Mouse (Mus musculus) forebrain, embryonic 11.5 days (tissue): ENCODE measurements around the gene Hsf2bp. TPM values are rescaled to one million over a fixed set of nuclear protein-coding genes. Genes with fewer than 3 reads are reported as not detected.

ENCODE experiments used
- ATAC-seq: fragments of 200-750 bp; cut with Nextera tagmentation; replicated peaks from 2 replicates; pipeline ENCODE4 v1.8.0; 2017; ENCODE audit warnings: moderate TSS enrichment; ENCODE audit not compliant: low FRiP score
- DNase-seq: peaks from one replicate; pipeline ENCODE4 v3.0.0-alpha.2; 2017; ENCODE audit warnings: low spot score
- H3K27ac ChIP-seq: fragments of 300-500 bp; sonication (generic); 2 replicates; pipeline ENCODE4 v1.5.1; 2014; ENCODE audit warnings: low read depth, low read length
- H3K27me3 ChIP-seq: fragments of 300-500 bp; sonication (generic); 2 replicates; pipeline ENCODE4 v1.6.1; 2014; ENCODE audit warnings: mild to moderate bottlenecking, low read length, mixed read lengths; ENCODE audit not compliant: control insufficient read depth, insufficient read depth
- H3K36me3 ChIP-seq: fragments of 300-500 bp; sonication (generic); 2 replicates; pipeline ENCODE4 v1.6.1; 2014; ENCODE audit warnings: mild to moderate bottlenecking, low read length, moderate library complexity, mixed read lengths; ENCODE audit not compliant: control insufficient read depth, insufficient read depth
- H3K4me1 ChIP-seq: fragments of 300-500 bp; sonication (generic); replicated peaks from 2 replicates; pipeline ENCODE4 v1.6.1; 2014; ENCODE audit warnings: low read length, mixed read lengths; ENCODE audit not compliant: control insufficient read depth, insufficient read depth
- H3K4me2 ChIP-seq: fragments of 300-500 bp; sonication (generic); 2 replicates; pipeline ENCODE4 v1.6.1; 2014; ENCODE audit warnings: low read depth, mild to moderate bottlenecking, low read length, moderate library complexity, mixed read lengths; ENCODE audit not compliant: severe bottlenecking
- H3K4me3 ChIP-seq: fragments of 300-500 bp; sonication (generic); 2 replicates; pipeline ENCODE4 v1.5.1; 2014; ENCODE audit warnings: low read depth, low read length
- H3K9ac ChIP-seq: fragments of 300-500 bp; sonication (generic); 2 replicates; pipeline ENCODE4 v1.6.1; 2014; ENCODE audit warnings: low read length
- H3K9me3 ChIP-seq: fragments of 300-500 bp; sonication (generic); 2 replicates; pipeline ENCODE4 v1.6.1; 2016; ENCODE audit warnings: low read length, mixed read lengths; ENCODE audit not compliant: control insufficient read depth
- WGBS: fragments of 180-500 bp; shearing (Covaris S2); extraction: QIAGEN DNeasy Blood & Tissue Kit; methylation state at CpG from one replicate; pipeline ENCODE4 v1.1.7; 2014; 5-methylcytosine and 5-hydroxymethylcytosine counted together
- polyA plus RNA-seq: library from polyadenylated mRNA; unstranded; fragments of >200 nt; fragmentation: Nextera tagmentation; extraction: Ambion mirVana; gene quantifications from 2 replicates; pipeline ENCODE4 v1.2.1, GENCODE M21; 2014

The Hsf2bp gene
- polyA plus RNA-seq, 1 experiment from 2014 or later, result 0.31 TPM

- no peaks in the 10 kb centered on the region for H3K36me3 ChIP-seq
- WGBS, result 84% methylated on average over 10 of the region's 10 CpGs
- H3K4me3 ChIP-seq, result no peak overlapping the region
- ATAC-seq, result no peak
- DNase-seq, result peak; percentile 36
- no peaks in the 10 kb centered on the region for H3K4me1 ChIP-seq
- H3K9me3 ChIP-seq, result no peaks in the 10 kb centered on the region
- H3K27ac ChIP-seq, result no peak overlapping the region
- no peak overlapping the region for H3K9ac ChIP-seq
- H3K4me2 ChIP-seq, result no peak overlapping the region
- H3K27me3 ChIP-seq, result no peaks in the 10 kb centered on the region
Measured at GRCm38 (mm10) chr17:31943881-31944539, 92.1 kb downstream of the Hsf2bp start.

- no peaks in the 10 kb centered on the region for H3K4me1 ChIP-seq
- ATAC-seq, result no peak
- no peak overlapping the region for H3K4me3 ChIP-seq
- no peak overlapping the region for H3K4me2 ChIP-seq
- DNase-seq, result no peak
- H3K27me3 ChIP-seq, result no peaks in the 10 kb centered on the region
- no peak overlapping the region for H3K9ac ChIP-seq
- WGBS, result 34% methylated on average over 4 of the region's 4 CpGs
- no peaks in the 10 kb centered on the region for H3K36me3 ChIP-seq
- no peak overlapping the region for H3K27ac ChIP-seq
- H3K9me3 ChIP-seq, result no peaks in the 10 kb centered on the region
Measured at GRCm38 (mm10) chr17:31941616-31942015, 94.5 kb downstream of the Hsf2bp start.

GRCm38 (mm10) chr17:31940607-31941006, 95.5 kb downstream of the Hsf2bp start:
- Histone ChIP-seq H3K9me3 (no peaks in the 10 kb centered on the region), H3K4me3 (no peak overlapping the region), H3K9ac (no peak overlapping the region), H3K27ac (no peak overlapping the region), H3K27me3 (no peaks in the 10 kb centered on the region), H3K36me3 (no peaks in the 10 kb centered on the region), H3K4me2 (no peak overlapping the region), H3K4me1 (no peaks in the 10 kb centered on the region)
- ATAC-seq, result no peak
- 78% methylated on average over 4 of the region's 4 CpGs for WGBS
- no peak for DNase-seq

- 90% methylated on average over 16 of the region's 16 CpGs for WGBS
- no peaks in the 10 kb centered on the region for H3K9me3 ChIP-seq
- DNase-seq, result no peak
- H3K9ac ChIP-seq, result no peak overlapping the region
- ATAC-seq, result no peak
- no peak overlapping the region for H3K4me2 ChIP-seq
- H3K36me3 ChIP-seq, result no peaks in the 10 kb centered on the region
- H3K4me1 ChIP-seq, result no peaks in the 10 kb centered on the region
- H3K27me3 ChIP-seq, result no peaks in the 10 kb centered on the region
- no peak overlapping the region for H3K27ac ChIP-seq
- H3K4me3 ChIP-seq, result no peak overlapping the region
Measured at GRCm38 (mm10) chr17:31939292-31940060, 96.7 kb downstream of the Hsf2bp start.

- ATAC-seq, result no peak
- no peak for DNase-seq
Measured at GRCm38 (mm10) chr17:31938539-31939260, 97.4 kb downstream of the Hsf2bp start.

GRCm38 (mm10) chr17:31937141-31937554, 99.0 kb downstream of the Hsf2bp start:
- Histone ChIP-seq H3K9me3 (no peaks in the 10 kb centered on the region), H3K36me3 (no peaks in the 10 kb centered on the region), H3K27me3 (no peaks in the 10 kb centered on the region), H3K4me3 (no peak overlapping the region), H3K4me1 (no peaks in the 10 kb centered on the region), H3K9ac (no peak overlapping the region), H3K27ac (no peak overlapping the region), H3K4me2 (no peak overlapping the region)
- ATAC-seq (no peak), DNase-seq (no peak)
- 42% methylated on average over 3 of the region's 3 CpGs for WGBS

More at GRCm38 (mm10) chr17:31938539-31939260, 97.4 kb downstream of the Hsf2bp start:
- Histone ChIP-seq H3K4me2 (no peak overlapping the region), H3K4me3 (no peak overlapping the region), H3K27ac (no peak overlapping the region), H3K36me3 (no peaks in the 10 kb centered on the region), H3K4me1 (no peaks in the 10 kb centered on the region), H3K9me3 (no peaks in the 10 kb centered on the region), H3K27me3 (no peaks in the 10 kb centered on the region), H3K9ac (no peak overlapping the region)
- 81% methylated on average over 12 of the region's 12 CpGs for WGBS

- Histone ChIP-seq H3K4me1 (no peaks in the 10 kb centered on the region), H3K4me3 (no peak overlapping the region), H3K36me3 (no peaks in the 10 kb centered on the region), H3K4me2 (no peak overlapping the region), H3K9me3 (no peaks in the 10 kb centered on the region), H3K9ac (no peak overlapping the region), H3K27ac (no peak overlapping the region), H3K27me3 (no peaks in the 10 kb centered on the region)
- peak; percentile 27 for DNase-seq
- no peak for ATAC-seq
- WGBS, result 65% methylated on average over 3 of the region's 3 CpGs
Measured at GRCm38 (mm10) chr17:31935841-31936240, 100.3 kb downstream of the Hsf2bp start.

GRCm38 (mm10) chr17:31935091-31935830, 100.9 kb downstream of the Hsf2bp start:
- WGBS, result 77% methylated on average over 6 of the region's 6 CpGs
- DNase-seq (peak; percentile 31), ATAC-seq (no peak)
- Histone ChIP-seq H3K9ac (no peak overlapping the region), H3K27ac (no peak overlapping the region), H3K4me3 (no peak overlapping the region), H3K4me1 (no peaks in the 10 kb centered on the region), H3K27me3 (no peaks in the 10 kb centered on the region), H3K4me2 (no peak overlapping the region), H3K36me3 (no peaks in the 10 kb centered on the region), H3K9me3 (no peaks in the 10 kb centered on the region)
